Mouse (Mus musculus) cerebellum, adult (tissue): ENCODE measurements around the gene Rcor1.
A peak's percentile ranks its signal among the peaks of the same experiment; 100 is the strongest.

Experiments
- ATAC-seq: cut with Nextera tagmentation; 2 replicates; pipeline ENCODE4 v1.9.2; 2017; ENCODE audit warnings: mild to moderate bottlenecking, moderate library complexity, mixed read lengths; ENCODE audit not compliant: insufficient number of reproducible peaks, low FRiP score, low TSS enrichment

Rcor1 gene

DNA sequence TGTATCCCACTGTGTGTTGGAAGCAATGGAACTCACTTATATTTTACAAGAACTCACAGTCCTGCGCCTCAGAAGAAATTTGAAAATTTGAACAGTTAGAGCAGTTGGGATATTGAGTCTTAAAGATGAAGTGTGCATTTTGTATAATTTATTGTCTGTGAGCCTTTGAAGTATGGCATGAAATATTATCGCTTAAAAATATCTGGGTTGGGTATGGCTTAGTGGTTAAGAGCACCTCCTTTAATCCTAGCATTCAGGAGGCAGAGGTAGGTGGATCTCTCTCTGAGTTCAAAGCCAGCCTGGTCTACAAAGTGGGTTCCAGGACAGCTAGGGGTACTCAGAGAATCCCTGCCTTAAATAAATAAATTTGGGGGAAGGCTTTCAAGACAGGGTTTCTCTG, 20.1 kb upstream of the Rcor1 start:
- ATAC-seq, result no peak

DNA sequence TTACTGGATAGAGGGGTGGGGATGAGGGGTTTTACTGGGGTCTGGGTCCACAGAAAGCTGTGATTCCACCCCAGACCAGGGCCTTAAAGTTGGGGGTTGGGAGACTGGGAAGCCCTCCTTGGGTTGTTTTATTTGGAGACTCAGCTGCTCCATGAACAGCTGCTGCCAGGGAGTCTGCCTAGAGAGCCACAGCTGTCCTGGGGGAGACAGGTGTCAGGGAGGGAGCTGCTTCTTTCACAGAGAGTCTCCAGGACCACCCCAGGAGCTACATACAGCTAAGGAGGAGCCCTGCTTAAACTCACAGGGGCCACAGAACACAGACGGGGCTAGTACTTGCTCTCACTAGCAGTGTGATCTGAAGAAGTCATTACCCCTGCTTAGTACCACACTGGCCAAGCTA, 18.0 kb upstream of the Rcor1 start:
- no peak for ATAC-seq

DNA sequence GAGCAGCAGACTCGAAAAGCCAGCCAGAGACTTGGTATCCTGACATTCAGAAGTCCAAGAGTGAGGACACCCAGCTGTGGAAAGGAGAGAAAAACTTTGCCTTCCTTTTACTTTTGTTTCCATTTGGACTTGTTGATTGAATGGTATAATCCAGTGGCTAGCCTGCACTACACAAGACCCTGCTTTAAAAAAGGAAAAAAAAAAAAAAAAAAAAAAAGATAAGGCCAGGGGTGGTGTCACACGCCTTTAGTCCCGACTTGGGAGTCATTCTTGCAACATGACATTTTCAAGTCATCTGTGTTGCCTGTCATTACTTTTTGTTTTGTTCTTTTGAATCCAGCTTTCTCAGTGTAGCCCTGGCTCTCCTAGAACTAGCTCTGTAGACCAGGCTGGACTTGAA, 17.6 kb upstream of the Rcor1 start:
- ATAC-seq, result no peak

DNA sequence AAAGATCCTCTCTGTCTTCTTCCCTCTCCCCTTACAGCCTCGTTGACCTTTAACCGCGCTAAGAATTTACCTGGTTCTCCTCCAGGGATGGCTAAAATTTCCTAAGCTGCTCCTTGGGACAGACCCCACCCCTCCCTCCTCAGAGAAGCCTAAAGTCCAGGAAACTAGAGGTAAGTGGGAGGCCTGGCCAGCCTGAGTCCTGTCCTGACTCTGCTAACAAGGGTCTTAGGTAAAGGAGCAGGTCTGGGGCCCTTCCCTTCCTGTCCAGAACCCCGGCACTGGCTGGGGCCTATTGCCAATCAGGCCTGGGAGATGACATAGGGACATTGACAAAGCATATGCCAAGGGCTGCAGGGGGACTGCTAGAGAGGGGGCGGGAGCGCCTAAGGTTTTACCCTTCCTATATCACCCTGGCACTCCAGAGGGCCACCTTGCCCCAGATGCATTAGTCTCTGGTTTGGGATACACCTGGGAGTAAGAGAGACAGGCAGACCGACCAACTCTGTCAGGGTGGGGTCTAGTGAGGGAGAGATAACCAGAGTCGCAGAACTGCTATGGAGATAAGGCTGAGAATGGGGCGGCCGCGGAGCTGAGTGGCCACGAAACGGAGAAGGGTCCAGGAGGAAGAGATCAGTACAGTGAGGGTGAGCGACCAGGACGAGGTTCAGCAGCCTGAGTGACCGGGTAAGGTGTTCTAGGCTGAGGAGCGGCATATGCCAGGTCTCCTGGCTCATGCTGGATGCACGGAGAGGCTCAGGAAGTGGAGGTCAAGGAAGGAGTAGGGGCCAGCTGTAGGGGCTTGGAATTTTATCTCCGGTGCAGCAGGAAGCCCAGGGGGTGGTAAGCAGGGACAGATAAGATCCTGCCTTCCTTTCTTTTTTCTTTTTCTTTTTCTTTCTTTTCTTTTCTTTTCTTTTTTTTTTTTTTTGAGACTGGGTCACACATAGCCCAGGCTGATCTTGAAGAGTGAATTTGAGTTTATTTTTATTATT, 10.7 kb upstream of the Rcor1 start:
- ATAC-seq, result no peak

DNA sequence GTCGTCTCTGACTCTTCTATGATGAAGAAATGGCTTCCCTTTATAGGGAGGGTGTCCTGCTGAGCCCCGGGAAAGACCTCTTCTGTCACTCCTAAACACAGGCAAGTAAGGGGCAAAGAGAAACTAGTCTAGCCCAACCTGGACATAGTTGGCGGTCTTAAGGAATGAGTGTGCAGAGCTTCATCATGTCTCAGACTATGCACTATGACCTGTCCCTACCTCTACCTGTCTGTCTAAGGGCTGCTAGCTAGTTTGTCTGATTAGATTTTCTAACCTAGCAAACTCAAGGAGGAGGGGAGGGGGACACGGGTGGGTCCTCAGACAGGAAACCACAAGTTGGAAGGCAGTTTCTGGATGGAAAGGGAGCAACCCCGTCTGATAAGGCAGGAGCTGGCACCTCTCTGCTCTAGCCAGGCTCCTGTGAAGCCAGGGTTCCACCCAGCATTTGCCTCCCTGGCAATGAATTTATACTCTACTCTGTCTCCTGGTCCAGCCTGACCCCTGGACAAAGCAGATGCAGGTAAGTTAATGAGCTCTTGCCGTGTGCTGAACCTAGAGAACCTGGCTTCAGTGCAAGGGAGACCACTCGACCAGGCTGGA, 9.8 kb upstream of the Rcor1 start:
- ATAC-seq, result no peak

DNA sequence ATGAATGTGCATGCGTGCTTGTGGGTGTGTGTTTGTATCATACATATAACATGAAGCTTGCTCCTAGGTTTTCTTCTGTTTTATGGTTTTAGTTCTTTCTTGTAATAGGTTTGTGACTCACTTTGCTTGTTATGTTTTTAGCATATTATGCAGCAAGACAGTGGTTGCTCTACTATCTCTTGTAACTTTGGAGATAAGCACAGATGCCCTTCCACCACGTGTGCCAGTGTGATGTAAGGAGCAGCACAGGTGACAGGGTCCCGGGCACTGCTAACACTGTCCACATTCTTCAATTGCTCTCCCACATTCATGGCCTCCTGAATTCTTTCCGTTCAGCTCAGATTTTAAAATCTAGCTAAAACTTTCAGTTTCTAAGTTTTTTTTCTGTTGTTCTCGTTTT, 6.3 kb upstream of the Rcor1 start:
- no peak for ATAC-seq

DNA sequence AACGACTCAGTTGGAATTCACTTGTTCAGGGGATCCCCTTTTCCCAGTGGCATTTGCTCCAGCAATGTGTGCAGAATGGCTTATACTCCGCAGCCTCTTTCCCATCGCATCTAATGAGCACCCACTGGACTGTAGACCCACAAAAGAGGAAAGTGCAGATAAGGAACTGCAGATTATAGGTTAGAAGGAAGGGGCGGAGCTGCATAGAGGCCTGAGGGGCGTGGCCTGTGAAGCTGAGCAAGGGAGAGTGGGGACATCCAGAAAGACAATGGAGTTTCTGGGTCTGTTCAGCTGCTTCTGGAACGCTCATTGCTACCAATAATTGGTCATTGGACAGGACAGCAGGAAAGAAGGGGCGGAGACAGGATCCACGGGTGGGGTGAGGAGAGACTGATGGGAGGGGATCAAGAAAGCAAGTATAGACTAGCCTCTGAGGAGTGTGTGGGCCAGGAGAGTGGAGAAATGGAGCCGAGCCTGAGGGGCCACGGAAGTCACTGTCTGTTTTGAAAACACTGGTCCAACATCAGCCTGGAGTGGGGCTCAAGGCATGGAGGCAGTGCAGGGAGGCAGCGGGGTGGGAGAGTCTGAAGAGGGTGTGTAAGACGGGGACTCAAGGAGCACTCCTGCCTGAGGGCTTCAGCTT, 3.8 kb upstream of the Rcor1 start:
- ATAC-seq, result no peak

DNA sequence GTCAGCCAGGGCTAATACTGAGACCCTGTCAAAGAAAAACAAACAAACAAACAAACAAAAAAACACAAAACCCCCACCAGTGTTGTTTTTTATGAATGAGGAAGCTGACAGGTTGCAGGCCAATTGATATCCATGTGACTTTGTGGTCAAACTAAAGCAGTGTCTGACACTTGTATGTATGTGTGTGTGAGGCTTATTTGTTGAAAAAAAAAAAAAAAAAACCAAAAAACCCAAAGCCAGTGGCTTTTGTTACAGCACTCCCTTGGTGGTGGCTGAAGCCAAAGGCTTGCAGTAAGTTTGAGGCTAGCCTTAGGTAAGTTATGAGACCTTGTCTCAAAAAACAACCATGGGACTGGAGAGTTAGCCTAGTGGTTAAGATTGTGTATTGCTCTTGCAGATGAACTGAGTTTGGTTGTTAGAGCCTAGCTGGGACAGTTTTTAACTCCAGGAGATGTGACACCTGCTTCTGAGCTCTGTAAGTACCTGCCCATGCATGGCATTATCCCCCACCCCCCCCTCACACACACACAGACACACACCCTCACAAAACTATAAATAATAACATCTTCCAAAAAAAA, 2.9 kb upstream of the Rcor1 start:
- no peak for ATAC-seq

DNA sequence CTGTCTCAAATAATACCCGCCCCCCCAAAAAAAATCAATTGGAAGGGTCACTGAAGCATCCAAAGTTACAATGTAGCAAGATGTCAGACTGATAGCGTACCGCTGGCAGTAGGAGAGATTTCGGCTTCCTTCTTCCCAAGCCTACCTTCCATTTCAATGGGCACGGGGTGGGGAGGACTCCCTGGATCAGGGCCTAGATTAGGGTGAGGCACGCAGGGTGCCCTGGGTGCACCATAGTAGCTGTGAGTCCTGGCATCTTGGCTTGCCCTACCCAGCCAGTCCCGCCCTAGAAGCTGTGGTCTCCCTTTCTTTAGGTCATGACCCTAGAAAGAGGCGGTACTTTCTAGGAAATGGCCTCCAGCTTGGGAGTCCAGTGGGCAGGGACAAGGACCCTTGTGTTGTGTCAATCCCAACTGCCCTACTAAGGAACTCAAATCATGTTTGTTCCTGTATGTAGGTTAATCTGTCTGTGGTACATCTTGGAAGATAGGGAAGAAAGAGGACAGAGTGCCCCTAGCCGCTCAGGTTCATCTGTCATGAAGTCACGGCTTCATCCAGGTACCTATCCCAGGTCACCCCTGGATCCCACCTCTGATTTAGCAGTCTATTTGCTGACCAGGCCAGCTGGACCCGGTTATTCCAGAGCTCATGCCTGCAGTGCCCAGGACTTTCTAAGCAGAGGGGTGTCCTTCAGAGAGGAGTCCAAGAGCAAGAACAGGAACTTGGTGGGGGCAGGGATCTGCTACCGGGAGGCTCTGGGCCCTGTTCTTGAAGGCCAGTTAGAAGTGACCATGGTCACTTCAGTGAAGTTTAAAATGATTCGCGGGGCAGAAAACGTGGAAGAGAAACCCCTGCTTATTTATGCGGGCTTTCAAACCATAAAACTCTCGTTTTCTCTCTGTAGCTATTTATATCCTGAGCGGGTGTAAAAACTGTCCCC, 1.6 kb upstream of the Rcor1 start:
- ATAC-seq, result no peak

DNA sequence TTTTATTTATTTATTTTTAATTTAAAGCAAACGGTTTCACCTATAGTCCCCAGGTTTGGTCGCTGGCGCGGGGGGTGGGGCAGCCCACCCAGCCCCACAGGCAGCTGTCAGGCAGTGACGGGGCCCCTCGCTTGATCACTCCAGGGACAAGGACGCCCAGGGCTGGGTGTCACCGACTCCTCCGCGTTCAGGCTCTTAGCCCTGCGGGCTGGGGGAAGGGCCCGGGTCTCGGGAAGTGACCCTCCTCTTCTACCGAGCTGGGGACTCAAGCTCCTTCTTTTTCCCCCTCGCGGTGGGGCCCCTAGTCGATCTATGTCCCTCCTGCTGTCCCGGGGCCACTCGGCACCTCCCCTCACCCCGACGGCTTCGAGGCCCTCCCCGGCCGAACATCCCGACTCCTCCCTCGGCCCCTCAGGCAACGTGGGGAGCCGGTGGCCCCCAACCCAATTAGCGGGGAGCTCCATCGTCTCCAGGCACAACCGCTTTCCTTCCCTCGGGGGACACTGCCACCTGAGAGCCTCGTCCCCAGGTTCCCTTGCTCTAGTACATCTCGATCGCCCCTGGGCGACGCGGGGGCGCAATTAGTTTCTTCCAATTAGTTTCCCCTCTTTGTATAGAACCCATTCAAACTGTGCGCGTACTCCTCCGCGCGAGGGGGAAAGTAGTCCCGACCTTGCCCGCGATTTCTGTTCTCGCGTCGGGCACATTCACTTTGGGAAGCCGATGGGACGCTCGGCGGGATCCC, 748 bp upstream of the Rcor1 start:
- ATAC-seq, result peak; percentile 12; the same call in 1 of the 2 replicates

DNA sequence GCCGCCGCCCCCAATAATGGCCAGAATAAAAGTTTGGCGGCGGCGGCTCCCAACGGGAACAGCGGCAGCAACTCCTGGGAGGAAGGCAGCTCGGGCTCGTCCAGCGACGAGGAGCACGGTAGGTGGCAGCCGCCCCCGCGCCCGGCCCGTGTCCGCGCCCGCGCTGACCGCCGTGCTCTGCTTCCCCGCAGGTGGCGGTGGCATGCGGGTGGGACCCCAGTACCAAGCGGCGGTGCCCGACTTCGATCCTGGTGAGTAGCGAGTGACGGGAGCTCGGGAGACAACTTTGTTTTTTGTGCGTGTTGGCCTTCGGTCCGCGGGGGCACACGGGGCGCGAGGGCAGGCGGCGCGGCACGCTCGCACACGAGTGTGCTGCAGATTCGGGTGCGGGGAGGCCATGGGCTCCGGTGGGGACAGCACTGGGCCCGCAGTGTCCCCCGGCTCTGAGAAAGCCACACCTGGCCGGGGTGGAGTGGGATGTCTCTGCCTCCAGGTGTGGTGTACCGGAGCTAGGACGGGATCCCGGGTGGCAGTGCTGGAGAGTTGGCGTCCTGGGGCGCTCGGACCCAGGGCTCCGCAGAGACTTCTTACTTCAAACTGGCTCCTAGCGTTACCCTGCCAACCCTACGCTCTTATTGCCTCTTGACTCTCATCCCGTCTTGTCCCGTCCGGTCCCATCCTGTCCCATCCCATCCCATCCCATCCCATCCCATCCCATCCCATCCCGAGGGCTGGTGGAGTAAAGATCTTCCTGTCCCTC, 800 bp downstream of the Rcor1 start:
- no peak for ATAC-seq

DNA sequence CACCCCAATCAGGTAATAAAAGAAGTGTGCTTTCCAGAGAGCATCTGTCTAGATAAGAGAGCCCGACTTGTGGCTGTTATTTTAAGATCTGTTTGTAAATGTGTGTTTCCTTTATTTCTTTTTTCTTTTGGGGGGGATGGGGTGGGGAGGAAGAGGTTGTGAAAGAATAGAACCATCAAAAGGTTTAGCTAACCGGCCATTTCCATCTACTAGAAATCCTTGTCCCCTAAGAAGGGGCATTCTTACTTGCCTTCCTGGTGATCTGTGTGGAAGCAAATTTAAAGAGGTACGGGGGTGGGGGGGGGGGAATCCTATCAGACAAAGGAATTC, 1.3 kb downstream of the Rcor1 start:
- no peak for ATAC-seq

DNA sequence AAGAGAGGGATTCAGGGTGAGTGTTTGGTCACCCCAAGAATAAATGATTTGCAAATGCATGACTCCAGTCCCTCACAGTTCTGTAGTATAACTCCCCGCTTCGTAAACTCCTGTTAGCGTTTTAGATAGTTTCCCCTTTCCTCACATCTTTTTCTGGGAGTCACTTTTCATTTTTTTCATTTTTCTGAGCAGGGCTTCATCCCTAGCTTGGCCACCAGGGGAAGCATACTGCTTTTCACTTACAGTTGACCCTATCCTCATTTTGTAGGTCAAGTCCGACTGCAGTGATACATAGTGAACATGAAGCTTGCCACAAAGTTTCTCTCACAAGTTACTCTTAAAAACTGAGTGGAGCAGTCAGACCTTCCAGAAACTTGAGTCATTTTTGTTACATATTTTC, 2.0 kb downstream of the Rcor1 start:
- no peak for ATAC-seq

DNA sequence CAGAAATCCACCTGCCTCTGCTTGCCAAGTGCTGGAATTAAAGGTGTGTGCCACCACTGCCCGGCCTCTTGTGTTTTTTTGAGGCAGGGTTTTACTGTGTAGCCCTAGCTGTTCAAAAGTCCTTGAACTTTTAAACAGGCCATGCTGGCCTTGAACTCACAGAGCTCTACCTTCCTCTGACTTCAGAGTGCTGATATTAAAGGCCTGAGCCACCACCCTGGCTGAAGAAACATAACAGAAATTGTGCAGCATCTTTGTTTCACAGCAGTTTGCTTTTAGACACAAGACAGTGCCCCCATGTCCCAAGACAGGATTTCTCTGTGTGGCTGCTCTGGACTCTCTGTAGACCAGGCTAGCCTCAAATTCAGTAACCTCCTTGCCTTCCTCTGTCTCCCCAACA, 3.2 kb downstream of the Rcor1 start:
- no peak for ATAC-seq

DNA sequence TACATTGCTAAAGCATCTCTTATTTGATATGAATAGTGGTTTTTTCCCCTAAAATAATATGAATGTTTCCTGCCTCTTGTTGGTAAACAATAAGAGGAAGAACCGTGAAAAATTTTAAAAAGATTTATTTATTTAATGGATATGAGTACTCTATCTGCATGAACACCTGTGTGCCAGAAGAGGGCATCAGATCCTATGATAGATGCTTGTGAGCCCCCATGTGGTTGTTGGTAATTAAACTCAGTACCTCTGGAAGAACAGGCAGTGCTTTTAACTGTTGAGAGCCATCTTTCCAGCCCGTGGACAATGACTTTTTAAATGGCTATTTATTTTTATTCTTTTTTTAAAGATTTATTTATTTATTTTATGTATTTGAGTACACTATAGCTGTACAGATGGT, 5.7 kb downstream of the Rcor1 start:
- no peak for ATAC-seq

DNA sequence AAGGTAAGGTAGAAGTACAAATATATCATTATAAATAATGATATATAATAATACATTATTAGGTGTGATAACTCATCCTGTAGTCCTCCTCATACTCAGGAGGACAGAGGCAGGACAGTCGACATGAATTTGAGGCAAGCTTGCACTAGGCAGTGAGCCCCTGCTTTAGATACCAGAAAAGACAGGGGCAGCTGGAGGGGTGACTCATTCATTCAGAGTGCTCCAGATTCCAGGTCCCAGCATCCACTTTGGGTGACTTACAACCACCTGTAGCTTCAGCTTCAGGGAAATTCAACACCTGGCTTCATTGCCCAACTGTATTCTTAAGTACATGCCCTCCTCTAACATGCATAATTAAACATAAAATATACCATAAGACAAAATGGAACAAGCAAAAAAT, 7.7 kb downstream of the Rcor1 start:
- no peak for ATAC-seq

DNA sequence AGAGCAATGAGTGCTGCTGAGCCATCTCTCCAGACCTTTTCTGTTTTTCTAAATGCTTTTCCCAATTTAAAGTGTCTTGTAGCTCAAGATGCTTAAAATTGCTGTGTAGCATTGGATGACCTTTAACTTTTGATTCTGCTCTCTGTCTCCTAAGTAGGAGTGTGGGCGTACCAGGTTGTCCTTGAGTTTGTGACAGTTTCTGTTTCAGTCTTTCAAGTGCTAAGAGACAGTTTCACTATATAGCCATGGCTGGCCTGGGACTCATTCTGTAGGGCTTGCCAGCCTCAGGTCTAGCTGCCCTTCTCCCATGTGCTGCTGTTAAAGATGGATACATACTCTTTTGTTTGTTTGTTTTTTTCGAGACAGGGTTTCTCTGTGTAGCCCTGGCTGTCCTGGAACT, 9.1 kb downstream of the Rcor1 start:
- no peak for ATAC-seq

DNA sequence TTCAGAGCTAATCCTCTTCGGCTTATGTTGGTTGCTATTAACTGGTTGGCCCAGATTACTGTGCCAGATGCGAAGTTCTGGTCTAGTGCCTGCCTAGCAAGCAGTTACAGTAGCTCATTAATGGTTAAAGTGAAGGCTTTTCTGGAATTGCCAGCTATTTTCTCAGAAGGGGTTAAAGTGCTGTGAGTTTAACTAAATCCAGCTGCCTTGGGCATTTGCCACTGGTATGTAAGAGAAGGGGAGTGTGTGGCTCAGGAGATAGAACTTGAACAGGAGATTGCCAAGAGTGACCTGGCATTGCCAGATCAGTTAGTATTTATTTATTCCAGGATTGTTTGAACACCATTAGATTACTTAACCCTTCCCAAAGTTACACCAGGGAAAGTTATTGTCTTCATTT, 11.1 kb downstream of the Rcor1 start:
- ATAC-seq, result no peak

DNA sequence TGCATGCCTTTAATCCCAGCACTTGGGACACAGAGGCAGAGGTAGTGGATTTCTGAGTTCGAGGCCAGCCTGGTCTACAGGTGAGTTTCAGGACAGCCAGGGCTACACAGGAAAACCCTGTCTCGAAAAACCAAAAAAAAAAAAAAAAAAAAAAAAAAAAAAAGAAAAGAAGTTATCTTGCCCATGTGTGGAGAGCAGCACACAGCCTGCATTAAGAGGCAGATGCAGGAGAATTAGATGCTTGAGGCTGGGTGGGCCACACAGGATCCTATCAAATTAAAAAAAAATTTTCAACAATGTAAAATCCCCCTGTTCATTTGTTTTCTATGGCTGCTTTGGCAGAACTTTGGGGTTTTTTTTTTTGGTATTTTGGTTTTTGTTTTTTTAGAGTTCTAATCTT, 24.2 kb downstream of the Rcor1 start:
- no peak for ATAC-seq
